Mouse (Mus musculus): Measurements from ENCODE around the gene Pold4. TPM values are rescaled to one million over a fixed set of nuclear protein-coding genes. Genes with fewer than 3 reads are reported as not detected.

The Pold4 gene
- polyA plus RNA-seq, 1 experiment = 112 TPM

- TF ChIP-seq MYOD1 (IDR thresholded peaks at IDR 0.05; ENCODE audit: control insufficient read depth, insufficient read length, low read depth) (no peak), USF1 (IDR thresholded peaks at IDR 0.05; ENCODE audit: low read depth) (no peak), CEBPB (IDR thresholded peaks at IDR 0.05; ENCODE audit: low read depth) (no peak), CTCF (IDR thresholded peaks at IDR 0.05; ENCODE audit: control insufficient read depth, insufficient read depth, insufficient read length) (no peak), MYOG (IDR thresholded peaks at IDR 0.05; ENCODE audit: control insufficient read depth, extremely low read depth, insufficient read length) (no peak), FOSL1 (IDR thresholded peaks at IDR 0.05; ENCODE audit: insufficient read depth, low read length, poor library complexity, severe bottlenecking) (no peak), MAX (IDR thresholded peaks at IDR 0.05) (no peak)
- peaks cover 52% of the 10 kb centered on the region for H3K79me2 ChIP-seq (ENCODE audit: control insufficient read depth, insufficient read depth)
- H3K27me3 ChIP-seq (ENCODE audit: control insufficient read depth, insufficient read depth, insufficient read length) = no peaks in the 10 kb centered on the region
- peaks cover 25% of the 10 kb centered on the region for H3K79me3 ChIP-seq (ENCODE audit: low read depth)
- no peak overlapping the region for H3K4me3 ChIP-seq (ENCODE audit: insufficient read depth, poor library complexity, severe bottlenecking)
- peaks cover 58% of the 10 kb centered on the region for H3K36me3 ChIP-seq (ENCODE audit: control insufficient read depth, insufficient read depth)
- H3ac ChIP-seq (ENCODE audit: control insufficient read depth, insufficient read length, low read depth) = no peak overlapping the region
Measured at GRCm38 (mm10) chr19:4194021-4194724, 37.5 kb upstream of the Pold4 start.

DNA sequence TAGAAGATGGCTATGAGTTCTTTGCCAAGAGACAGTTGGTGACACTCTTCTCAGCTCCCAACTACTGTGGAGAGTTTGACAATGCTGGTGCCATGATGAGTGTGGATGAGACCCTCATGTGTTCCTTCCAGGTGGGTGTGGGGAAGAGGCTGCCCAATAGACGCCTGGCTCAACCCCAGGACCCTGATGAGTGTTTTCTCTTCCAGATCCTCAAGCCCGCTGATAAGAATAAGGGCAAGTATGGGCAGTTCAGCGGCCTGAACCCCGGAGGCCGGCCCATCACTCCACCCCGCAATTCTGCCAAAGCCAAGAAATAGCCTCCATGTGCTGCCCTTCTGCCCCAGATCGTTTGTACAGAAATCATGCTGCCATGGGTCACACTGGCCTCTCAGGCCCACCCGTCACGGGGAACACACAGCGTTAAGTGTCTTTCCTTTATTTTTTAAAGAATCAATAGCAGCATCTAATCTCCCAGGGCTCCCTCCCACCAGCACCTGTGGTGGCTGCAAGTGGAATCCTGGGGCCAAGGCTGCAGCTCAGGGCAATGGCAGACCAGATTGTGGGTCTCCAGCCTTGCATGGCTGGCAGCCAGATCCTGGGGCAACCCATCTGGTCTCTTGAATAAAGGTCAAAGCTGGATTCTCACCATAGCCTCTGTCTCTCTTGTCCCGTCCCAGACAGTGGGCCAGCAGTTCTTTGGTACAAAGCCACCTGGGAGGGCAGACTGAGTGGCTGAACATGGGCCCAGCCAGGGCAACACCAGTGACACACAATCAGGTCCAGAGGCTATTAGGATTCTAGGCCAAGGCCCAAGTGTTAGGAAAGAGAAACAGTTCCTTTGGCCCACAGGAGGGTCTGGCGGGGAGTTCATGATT, 36.7 kb upstream of the Pold4 start:
- Histone ChIP-seq H3K4me3 (ENCODE audit: insufficient read depth, poor library complexity, severe bottlenecking) (no peak overlapping the region), H3K36me3 (ENCODE audit: control insufficient read depth, insufficient read depth) (peaks cover 67% of the 10 kb centered on the region), H3K79me3 (ENCODE audit: low read depth) (peaks cover 29% of the 10 kb centered on the region), H3K27me3 (ENCODE audit: control insufficient read depth, insufficient read depth, insufficient read length) (no peaks in the 10 kb centered on the region), H3ac (ENCODE audit: control insufficient read depth, insufficient read length, low read depth) (no peak overlapping the region), H3K79me2 (ENCODE audit: control insufficient read depth, insufficient read depth) (peaks cover 60% of the 10 kb centered on the region)
- no peak for TF ChIP-seq FOSL1 (IDR thresholded peaks at IDR 0.05; ENCODE audit: insufficient read depth, low read length, poor library complexity, severe bottlenecking)
- TF ChIP-seq USF1 (IDR thresholded peaks at IDR 0.05; ENCODE audit: low read depth) = no peak
- TF ChIP-seq MAX (IDR thresholded peaks at IDR 0.05) = no peak
- no peak for TF ChIP-seq MYOD1 (IDR thresholded peaks at IDR 0.05; ENCODE audit: control insufficient read depth, insufficient read length, low read depth)
- no peak for TF ChIP-seq MYOG (IDR thresholded peaks at IDR 0.05; ENCODE audit: control insufficient read depth, extremely low read depth, insufficient read length)
- no peak for TF ChIP-seq CTCF (IDR thresholded peaks at IDR 0.05; ENCODE audit: control insufficient read depth, insufficient read depth, insufficient read length)
- TF ChIP-seq CEBPB (IDR thresholded peaks at IDR 0.05; ENCODE audit: low read depth) = no peak

GRCm38 (mm10) chr19:4196048-4196447, 35.7 kb upstream of the Pold4 start:
- TF ChIP-seq CTCF (IDR thresholded peaks at IDR 0.05; ENCODE audit: control insufficient read depth, insufficient read depth, insufficient read length) (no peak), MYOD1 (IDR thresholded peaks at IDR 0.05; ENCODE audit: control insufficient read depth, insufficient read length, low read depth) (no peak), FOSL1 (IDR thresholded peaks at IDR 0.05; ENCODE audit: insufficient read depth, low read length, poor library complexity, severe bottlenecking) (no peak), USF1 (IDR thresholded peaks at IDR 0.05; ENCODE audit: low read depth) (no peak), MYOG (IDR thresholded peaks at IDR 0.05; ENCODE audit: control insufficient read depth, extremely low read depth, insufficient read length) (no peak), MAX (IDR thresholded peaks at IDR 0.05) (no peak), CEBPB (IDR thresholded peaks at IDR 0.05; ENCODE audit: low read depth) (no peak)
- Histone ChIP-seq H3K36me3 (ENCODE audit: control insufficient read depth, insufficient read depth) (peaks cover 67% of the 10 kb centered on the region), H3ac (ENCODE audit: control insufficient read depth, insufficient read length, low read depth) (no peak overlapping the region), H3K79me3 (ENCODE audit: low read depth) (peaks cover 38% of the 10 kb centered on the region), H3K4me3 (ENCODE audit: insufficient read depth, poor library complexity, severe bottlenecking) (no peak overlapping the region), H3K79me2 (ENCODE audit: control insufficient read depth, insufficient read depth) (peaks cover 71% of the 10 kb centered on the region), H3K27me3 (ENCODE audit: control insufficient read depth, insufficient read depth, insufficient read length) (no peaks in the 10 kb centered on the region)

- Histone ChIP-seq H3K79me2 (ENCODE audit: control insufficient read depth, insufficient read depth) (peaks cover 75% of the 10 kb centered on the region), H3K36me3 (ENCODE audit: control insufficient read depth, insufficient read depth) (peaks cover 67% of the 10 kb centered on the region), H3ac (ENCODE audit: control insufficient read depth, insufficient read length, low read depth) (no peak overlapping the region), H3K79me3 (ENCODE audit: low read depth) (peaks cover 38% of the 10 kb centered on the region), H3K4me3 (ENCODE audit: insufficient read depth, poor library complexity, severe bottlenecking) (no peak overlapping the region), H3K27me3 (ENCODE audit: control insufficient read depth, insufficient read depth, insufficient read length) (no peaks in the 10 kb centered on the region)
- TF ChIP-seq FOSL1 (IDR thresholded peaks at IDR 0.05; ENCODE audit: insufficient read depth, low read length, poor library complexity, severe bottlenecking) = no peak
- TF ChIP-seq USF1 (IDR thresholded peaks at IDR 0.05; ENCODE audit: low read depth) = peak; percentile 25
Measured at GRCm38 (mm10) chr19:4196548-4196947, 35.2 kb upstream of the Pold4 start.

- Histone ChIP-seq H3K36me3 (ENCODE audit: control insufficient read depth, insufficient read depth) (peaks cover 67% of the 10 kb centered on the region), H3K79me2 (ENCODE audit: control insufficient read depth, insufficient read depth) (peaks cover 73% of the 10 kb centered on the region), H3K27me3 (ENCODE audit: control insufficient read depth, insufficient read depth, insufficient read length) (no peaks in the 10 kb centered on the region), H3K4me3 (ENCODE audit: insufficient read depth, poor library complexity, severe bottlenecking) (no peak overlapping the region), H3K79me3 (ENCODE audit: low read depth) (peaks cover 38% of the 10 kb centered on the region), H3ac (ENCODE audit: control insufficient read depth, insufficient read length, low read depth) (no peak overlapping the region)
- TF ChIP-seq MYOG (IDR thresholded peaks at IDR 0.05; ENCODE audit: control insufficient read depth, extremely low read depth, insufficient read length) (no peak), USF1 (IDR thresholded peaks at IDR 0.05; ENCODE audit: low read depth) (no peak), CEBPB (IDR thresholded peaks at IDR 0.05; ENCODE audit: low read depth) (no peak), MAX (IDR thresholded peaks at IDR 0.05) (no peak), MYOD1 (IDR thresholded peaks at IDR 0.05; ENCODE audit: control insufficient read depth, insufficient read length, low read depth) (no peak), CTCF (IDR thresholded peaks at IDR 0.05; ENCODE audit: control insufficient read depth, insufficient read depth, insufficient read length) (no peak), FOSL1 (IDR thresholded peaks at IDR 0.05; ENCODE audit: insufficient read depth, low read length, poor library complexity, severe bottlenecking) (no peak)
Measured at GRCm38 (mm10) chr19:4197180-4197579, 34.5 kb upstream of the Pold4 start.
